Mouse (Mus musculus): ENCODE data around the gene Chrnd.

Gene Chrnd

DNA sequence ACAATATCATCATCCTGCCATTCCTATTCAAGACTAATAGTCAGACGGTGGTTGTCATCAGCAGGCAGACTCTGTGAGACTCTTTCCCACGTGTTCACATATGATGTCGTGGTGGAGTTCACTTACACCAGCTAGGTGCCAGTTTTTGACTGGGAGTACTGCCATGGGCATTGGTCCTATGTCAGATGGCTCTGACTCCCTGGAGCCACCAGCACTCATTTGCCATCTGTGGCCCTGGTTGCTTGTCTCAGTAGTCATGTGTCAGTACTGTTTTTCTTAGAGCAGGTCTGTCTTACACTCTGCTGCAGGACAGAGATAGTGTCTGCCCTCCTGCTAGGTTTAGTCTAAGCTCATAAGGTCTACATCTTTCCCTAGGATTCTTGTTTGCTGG, 36.7 kb downstream of the Chrnd start:
- no peak for DNase-seq (ENCODE audit: extremely low spot score, low spot score)

GRCm38 (mm10) chr1:87230606-87231005, 40.2 kb downstream of the Chrnd start:
- no peak for DNase-seq (ENCODE audit: extremely low spot score, low spot score)

DNA sequence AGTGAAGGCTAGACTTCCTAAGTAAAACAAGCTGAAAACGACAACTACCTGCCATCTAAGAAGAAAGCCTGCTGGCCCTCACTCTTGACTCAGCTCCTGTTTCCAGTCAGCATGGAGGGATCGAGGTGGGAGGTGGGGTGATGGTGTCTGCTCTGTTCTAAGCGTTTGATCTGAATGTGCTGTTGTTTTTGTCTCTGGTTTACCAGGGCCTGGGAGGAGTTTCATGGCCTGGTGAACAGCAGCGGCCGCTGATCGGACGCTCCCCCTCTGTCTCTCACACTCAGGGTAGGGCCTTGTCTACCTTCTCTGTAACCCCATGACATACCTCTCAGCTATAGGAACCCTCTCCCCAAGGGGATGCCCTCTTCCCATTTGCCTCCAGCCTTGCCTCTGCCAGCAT, 41.8 kb downstream of the Chrnd start:
- no peak for DNase-seq (ENCODE audit: extremely low spot score, low spot score)

DNA sequence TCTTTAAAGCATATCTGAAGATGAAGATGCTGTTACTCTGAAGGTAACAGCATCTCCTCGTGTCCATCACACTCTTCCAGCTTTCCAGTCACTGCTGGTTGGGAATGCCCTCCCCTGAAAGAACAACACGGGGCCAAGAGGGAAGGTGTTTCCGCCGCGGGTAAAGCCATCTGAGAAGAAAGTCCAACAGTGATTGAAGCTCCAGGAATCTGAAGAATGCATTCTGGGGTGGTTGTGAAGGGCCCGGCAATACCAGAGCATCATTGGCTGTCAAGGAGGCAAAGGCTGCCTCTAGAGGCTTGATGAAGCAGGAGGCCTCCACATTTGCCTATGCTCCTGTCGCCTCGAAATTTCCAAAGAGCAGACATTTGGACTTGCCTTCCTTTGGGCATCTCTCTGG, 48.6 kb downstream of the Chrnd start:
- no peak for DNase-seq (ENCODE audit: extremely low spot score, low spot score)

- DNase-seq (ENCODE audit: extremely low spot score, low spot score) = no peak
Measured at GRCm38 (mm10) chr1:87243021-87243420, 52.6 kb downstream of the Chrnd start.

DNA sequence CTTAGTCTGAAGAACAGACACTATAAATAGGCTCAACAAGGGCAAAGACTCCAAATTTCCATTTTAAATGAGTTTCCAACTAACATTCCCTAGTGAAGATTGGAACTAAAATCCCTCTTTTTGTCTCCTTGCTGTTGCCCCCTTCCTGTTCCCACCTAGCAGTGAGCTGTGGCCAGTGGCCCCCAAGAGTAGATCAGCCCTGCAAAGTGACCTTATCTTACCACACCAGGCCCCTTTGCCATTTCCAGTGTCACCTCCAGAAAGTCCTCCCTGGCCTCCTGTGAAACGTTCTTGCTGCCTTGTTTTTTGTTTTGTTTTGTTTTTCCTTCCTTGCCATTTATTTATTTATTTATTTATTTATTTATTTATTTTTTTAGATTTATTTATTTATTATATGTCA, 55.0 kb downstream of the Chrnd start:
- no peak for DNase-seq (ENCODE audit: extremely low spot score, low spot score)

DNA sequence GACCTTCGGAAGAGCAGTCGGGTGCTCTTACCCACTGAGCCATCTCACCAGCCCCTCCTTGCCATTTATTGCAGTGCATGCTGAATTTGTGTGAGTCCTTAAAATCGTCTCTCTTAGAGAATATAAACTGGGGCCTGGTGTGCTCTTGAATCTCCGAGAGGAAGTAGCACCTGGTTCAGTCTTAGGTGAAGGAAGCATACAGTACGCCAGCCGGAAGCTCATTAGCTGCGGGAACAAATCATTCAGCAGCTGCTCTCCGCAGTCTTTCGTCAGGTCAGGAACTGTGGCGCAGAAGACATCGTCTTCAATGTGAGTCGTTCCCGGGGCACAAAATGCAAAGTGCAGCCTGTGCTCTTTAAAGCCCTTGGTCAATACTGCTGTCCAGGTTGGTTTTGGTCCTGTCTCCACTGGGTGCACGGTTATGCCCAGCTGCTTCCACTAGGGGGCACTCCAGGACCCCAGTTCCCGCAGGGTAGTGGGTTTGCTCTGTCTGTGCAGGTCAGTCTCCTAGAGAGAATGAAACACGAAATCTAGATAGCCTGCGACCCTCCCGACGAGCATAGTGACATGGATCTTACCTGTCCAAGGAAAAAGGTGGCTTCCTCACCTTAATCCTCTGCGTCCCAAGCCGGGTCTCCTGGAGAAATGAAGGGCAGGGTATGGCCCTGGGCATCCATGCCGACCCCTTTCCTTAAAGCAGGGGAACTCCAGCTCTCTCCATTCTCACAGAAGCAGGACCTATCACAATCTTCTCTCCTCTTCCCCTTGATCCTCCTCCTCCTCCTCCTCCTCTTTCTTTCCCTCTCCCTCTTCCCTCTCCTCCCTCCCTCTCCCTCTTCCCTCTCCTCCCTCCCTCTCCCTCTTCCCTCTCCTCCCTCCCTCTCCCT, 55.8 kb downstream of the Chrnd start:
- peak; percentile 89 for DNase-seq (ENCODE audit: extremely low spot score, low spot score)
